Mouse (Mus musculus): ENCODE measurements around the gene Chml. TPM values are rescaled to one million over a fixed set of nuclear protein-coding genes. Genes with fewer than 3 reads are reported as not detected.

The Chml gene
- total RNA-seq, 2 experiments from 2014 or later: 15.9 to 20.2 TPM

DNA sequence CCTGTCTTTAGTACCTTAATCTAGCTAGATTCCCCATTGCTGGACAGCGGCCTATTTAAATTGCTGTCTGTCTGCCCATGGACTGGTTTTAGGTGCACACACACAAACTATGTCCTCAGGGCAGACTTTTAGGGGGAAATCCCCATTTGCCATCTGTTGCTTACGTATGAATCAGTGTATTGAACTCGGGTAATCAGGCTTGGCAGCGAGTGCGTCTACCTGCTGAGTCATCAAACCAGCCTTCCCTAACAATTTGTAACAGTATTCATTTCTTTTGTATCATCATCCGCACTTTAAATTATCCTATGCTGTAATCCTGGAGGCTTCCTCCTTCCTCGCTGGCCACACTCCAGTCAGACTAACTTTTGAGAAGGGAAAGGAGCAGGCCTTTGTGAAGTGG lies 22.7 kb downstream of the Chml start:
- intact Hi-C loops (cut with DNase I): loop anchor here (5.0 kb wide), 1 partner anchor 252 kb away; the partner anchor contains the start of gene Gm38100
- DNase-seq (ENCODE audit: extremely low spot score in 1 of 2, low spot score in 2 of 2): no peak

DNA sequence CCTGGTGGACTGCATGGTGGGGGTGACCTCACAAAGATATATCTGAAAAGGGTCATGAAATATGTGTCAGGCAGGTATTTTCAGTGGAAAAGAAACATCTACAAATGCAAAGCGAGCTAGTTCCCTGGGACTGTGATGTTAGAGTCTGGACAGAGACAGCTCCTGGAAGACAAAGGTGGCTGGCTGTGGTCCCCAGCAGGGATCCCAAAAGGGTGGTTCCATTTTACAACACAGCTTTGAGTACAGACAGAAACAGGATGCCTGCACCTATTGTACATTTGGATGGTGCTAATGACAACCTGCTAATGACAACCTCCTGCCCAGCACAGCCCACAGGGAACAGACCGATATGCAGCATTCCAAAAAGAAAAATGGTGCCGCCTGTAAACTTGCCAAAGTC lies 23.2 kb downstream of the Chml start:
- DNase-seq (ENCODE audit: extremely low spot score in 1 of 2, low spot score in 2 of 2): no peak
- intact Hi-C loops (cut with DNase I): loop anchor here (5.0 kb wide), 1 partner anchor 42 kb away; the partner anchor contains the start of gene Fh1

DNA sequence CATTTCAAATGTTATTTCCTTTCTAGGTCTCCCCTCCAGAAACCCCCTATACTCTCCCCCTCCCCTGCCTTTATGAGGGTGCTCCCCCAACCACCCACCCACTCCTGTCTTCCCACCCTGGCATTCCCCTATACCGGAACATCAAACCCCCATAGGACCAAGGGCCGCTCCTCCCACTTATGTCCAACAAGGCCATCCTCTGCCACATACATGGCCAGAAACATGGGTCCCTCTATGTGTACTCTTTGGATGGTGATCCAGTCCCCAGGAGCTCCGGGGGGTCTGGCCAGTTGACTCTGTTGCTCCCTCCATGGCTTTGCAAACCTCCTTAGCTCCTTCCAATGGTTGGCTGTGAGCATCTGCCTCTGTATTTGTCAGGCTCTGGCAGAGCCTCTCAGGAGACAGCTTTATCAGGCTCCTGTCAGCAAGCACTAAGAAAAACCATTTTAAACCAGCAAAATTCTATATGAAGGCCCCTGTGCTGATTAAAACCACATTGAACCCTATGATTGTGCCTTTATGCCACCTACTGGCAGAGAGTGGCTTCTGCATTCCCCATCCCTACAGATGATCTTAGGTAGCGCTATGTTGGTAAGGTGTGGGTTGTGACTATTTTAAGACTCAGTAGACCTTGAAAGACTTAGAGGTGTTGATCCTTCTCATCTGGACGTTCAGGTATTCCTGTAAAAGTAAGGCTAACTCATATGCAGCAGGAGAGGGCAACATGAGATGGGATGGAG lies 23.9 kb downstream of the Chml start:
- no peak for DNase-seq (ENCODE audit: extremely low spot score in 1 of 2, low spot score in 2 of 2)
- intact Hi-C loops (cut with DNase I): loop anchor here (5.0 kb wide), 1 partner anchor 42 kb away; the partner anchor contains the start of gene Fh1

DNA sequence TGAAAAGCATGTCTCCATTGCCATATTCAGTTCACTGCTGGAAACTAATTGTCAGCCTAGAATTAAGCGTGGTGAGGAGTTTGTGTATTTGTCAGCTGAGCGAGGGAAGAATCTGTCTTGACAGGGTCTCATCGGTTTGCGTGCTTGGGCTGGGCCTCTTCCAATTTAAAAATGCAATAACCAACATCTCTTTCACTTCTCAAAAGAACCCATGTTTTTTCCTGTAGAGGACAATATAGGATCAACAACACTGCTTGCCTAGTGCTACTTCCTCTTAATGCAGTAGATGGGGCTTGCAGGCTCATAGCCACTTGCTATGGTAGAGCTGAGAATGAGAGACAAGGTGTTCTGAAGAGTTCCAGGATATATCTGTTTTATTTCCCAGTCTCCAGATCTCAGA lies 32.8 kb downstream of the Chml start:
- intact Hi-C loops (cut with DNase I): no loop called here
- DNase-seq (ENCODE audit: extremely low spot score in 1 of 2, low spot score in 2 of 2): no peak

DNA sequence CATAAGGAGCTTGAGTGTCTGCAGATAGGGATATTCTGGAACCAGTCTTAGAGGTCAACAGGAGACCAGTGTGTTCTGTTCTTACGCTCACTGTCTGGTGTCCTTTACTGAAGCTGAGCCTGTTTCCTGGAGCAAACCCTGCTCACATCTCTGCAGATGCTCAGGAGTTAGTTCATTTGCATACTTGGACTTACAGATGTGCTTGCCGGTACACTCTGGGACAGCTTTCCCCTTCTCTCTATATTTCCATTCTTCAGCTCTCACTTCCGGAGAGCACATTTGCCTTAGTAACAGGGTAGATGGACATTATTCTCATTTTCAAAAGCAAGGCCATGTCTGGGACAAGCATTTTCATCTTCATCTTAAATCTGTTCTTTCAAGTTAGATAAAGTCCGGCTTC lies 44.1 kb downstream of the Chml start:
- DNase-seq (ENCODE audit: extremely low spot score in 1 of 2, low spot score in 2 of 2): no peak
- intact Hi-C loops (cut with DNase I): no loop called here

DNA sequence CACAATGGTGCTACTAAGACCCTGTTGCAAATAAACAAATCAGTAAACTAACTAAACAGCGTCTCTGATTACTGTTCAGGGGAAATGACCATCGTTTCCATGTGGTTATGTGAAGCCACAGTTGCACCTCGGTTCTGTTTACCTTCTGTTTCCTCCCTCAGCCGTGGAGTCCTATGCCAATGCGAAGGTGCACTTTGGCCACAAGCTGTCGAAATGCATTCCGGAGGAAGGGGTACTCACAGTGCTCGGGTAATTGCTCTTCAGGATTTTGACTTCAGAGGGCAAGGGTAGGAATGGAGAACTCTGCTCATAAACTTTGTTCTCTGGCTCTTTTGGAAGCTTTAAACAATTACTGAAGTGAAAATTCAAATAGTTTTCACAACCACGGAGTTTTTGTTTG lies 45.7 kb downstream of the Chml start:
- no peak for DNase-seq (ENCODE audit: extremely low spot score in 1 of 2, low spot score in 2 of 2)

DNA sequence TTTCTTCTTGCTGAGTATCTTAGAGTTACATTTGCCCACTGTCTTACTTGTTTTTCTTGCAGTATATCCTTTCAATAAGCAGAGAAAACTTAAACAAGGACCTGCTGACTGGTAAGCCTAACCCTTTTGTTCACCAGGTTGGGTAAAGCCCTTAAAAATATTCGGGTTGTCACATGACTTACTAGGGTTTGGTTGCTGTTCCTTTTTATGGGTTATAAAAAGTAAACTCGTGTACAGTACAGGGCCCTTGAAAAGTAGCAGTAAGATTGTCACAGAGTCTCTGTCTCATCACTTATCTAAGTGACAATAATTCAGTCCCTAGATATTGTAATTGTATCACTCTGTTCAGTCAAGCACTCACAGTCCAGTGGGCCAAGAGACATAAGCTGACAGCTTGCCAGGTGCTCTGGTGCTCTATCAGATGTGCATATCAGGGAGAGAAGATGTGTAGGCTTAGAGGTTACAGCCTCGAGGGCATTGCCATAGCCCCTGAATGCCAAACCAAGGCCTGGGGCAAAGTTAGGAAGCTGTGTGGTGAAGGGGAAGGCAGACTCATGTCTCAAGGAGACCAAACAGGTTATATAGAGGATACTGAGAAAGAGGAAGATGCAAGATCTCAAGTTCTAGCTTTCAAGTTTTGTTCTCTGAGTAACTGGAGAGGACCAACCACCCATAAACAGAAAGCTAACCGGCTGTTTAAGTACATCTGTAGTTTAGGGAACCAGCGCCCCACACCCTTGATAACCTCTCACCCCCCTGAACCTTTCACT lies 49.0 kb downstream of the Chml start:
- intact Hi-C loops (cut with DNase I): no loop called here
- no peak for DNase-seq (ENCODE audit: extremely low spot score in 1 of 2, low spot score in 2 of 2)

More for the DNA sequence above, 45.7 kb downstream of the Chml start:
- intact Hi-C loops (cut with DNase I): no loop called here

DNA sequence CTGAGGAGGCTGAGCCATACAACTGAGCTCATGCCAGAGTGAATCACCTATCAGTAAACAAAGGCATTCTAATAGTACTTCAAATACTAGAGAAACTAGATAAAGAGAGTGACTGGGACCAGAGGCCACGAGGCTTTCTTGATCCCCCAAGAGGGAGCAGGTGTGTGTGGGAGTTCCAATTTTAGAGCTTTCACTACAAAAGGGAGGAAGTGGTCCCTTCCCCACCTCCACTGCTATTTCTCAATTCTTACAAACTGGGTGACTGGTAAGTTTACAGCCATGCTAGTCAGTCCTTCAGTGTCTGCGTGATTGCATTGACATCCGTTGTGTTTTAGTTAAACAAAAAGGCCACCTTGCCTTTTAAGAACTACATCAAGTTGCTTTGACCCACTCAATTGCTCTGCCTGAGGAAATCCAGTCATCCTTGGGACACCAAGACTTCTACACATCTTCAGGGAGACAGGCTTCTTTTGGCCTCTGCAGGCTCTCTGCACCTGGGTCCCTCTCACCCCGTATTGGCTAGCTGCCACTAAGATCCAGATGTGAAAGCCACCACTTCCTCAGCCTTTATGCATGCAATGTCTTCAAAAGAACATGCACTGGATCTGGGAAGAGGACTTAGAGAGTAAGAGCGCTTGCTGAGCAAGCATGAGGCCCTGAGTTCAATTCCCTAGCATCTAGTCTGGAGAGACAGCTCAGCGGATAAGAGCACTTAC lies 52.1 kb downstream of the Chml start:
- intact Hi-C loops (cut with DNase I): no loop called here
- DNase-seq (ENCODE audit: extremely low spot score in 1 of 2, low spot score in 2 of 2): no peak

DNA sequence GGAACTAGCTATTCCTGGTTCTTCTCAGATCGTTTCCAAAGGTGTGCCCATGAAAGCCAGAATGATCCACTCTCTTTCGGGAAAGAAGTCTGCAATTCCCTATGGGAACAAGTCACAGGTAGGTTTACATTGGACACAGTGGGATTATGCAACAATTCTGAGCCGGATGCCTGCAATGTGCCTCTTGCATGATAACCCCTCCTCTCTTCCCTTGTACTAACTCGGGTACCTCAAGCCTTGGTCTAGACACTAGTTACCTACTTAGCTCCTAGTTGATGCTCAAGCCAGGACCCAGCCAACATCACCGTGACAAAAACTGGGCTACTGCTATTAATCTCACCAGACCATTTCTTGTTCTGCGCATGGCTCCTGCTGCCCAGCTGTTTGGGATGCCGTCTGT lies 53.6 kb downstream of the Chml start:
- DNase-seq (ENCODE audit: extremely low spot score in 1 of 2, low spot score in 2 of 2): no peak
- intact Hi-C loops (cut with DNase I): no loop called here

DNA sequence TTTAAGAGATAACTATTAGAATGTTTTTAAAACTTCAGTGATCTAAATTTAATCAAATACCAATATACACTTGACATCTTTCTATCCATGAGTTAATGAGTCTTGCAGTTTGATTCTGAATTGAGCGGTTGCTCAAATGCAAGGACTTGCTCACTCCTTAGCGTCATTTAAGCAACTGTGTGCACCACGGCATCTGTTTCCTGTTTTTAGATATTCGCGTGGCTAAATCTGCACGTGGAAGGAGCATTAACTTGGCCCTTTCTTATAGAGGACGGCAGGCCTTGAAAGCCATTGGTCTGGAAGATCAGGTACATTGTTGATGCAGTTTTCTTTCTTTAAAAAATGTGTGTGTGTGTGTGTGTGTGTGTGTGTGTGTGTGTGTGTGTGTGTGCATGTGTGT lies 55.0 kb downstream of the Chml start:
- intact Hi-C loops (cut with DNase I): no loop called here
- no peak for DNase-seq (ENCODE audit: extremely low spot score in 1 of 2, low spot score in 2 of 2)

DNA sequence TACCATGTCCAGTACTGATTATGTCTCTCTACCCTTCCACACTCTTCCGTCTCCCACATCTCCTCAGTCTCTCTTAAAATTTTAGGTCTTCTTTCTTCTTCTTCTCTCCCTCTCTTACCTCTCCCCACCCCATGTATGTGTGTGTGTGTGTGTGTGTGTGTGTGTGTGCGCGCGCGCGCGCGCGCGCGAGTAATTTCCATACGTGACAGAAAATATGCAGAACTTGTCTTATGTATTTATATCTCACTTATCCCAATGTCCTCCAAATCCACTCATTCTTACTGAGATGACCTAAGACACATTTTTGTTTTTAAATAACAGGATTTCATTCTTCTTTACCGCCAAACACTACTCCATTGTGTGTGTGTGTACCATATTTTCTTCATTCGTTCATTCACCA lies 60.2 kb downstream of the Chml start:
- intact Hi-C loops (cut with DNase I): no loop called here

More for the DNA sequence above, 60.2 kb downstream of the Chml start:
- no peak for DNase-seq (ENCODE audit: extremely low spot score in 1 of 2, low spot score in 2 of 2)

Other genes with a start within 250 kb of the Chml start
- gene Rgs7, start 200.4 kb downstream of the Chml start, total RNA-seq (2021): 100 to 1,000 TPM; 104 to 110 TPM
- gene Kmo, start 72.5 kb downstream of the Chml start, total RNA-seq (2021): not detected
- 10 to 100 TPM; 86.1 to 91.7 TPM for gene Fh1, start 67.3 kb downstream of the Chml start, total RNA-seq (2021)
- 10 to 100 TPM; 12.0 to 17.8 TPM for gene Opn3, start 125 bp downstream of the Chml start, total RNA-seq (2021)
- not detected for gene Wdr64, start 5.7 kb upstream of the Chml start, total RNA-seq (2021)
- gene Exo1, start 187.7 kb upstream of the Chml start, total RNA-seq (2021): 1 to 10 TPM; 2.0 to 3.4 TPM
- gene Gm38100, start 227.4 kb upstream of the Chml start, total RNA-seq (2021): not detected